Mouse (Mus musculus) midbrain, postnatal 0 days (tissue): ENCODE results near the gene Ntrk3. TPM values are rescaled to one million over a fixed set of nuclear protein-coding genes. Genes with fewer than 3 reads are reported as not detected.
A peak's percentile ranks its signal among the peaks of the same experiment; 100 is the strongest.

Experiments
- ATAC-seq: fragments of 200-750 bp; cut with Nextera tagmentation; 2 replicates; pipeline ENCODE4 v1.8.0; 2017; ENCODE audit warnings: moderate number of reproducible peaks, mild to moderate bottlenecking, moderate TSS enrichment, moderate library complexity; ENCODE audit not compliant: low FRiP score
- DNase-seq: peaks from one replicate; pipeline ENCODE4 v3.0.0-alpha.2; 2015; ENCODE audit warnings: low spot score
- H3K27ac ChIP-seq: fragments of 300-500 bp; sonication (generic); 2 replicates; pipeline ENCODE4 v1.5.1; 2014; ENCODE audit warnings: low read depth, mild to moderate bottlenecking, low read length, mixed read lengths
- H3K27me3 ChIP-seq: fragments of 300-500 bp; sonication (generic); 2 replicates; pipeline ENCODE4 v1.6.1; 2014; ENCODE audit warnings: low read length, control low read depth, mixed read lengths; ENCODE audit not compliant: insufficient read depth
- H3K36me3 ChIP-seq: fragments of 300-500 bp; sonication (generic); 2 replicates; pipeline ENCODE4 v1.6.1; 2014; ENCODE audit warnings: low read length, control low read depth, mixed read lengths; ENCODE audit not compliant: insufficient read depth
- H3K4me1 ChIP-seq: fragments of 300-500 bp; sonication (generic); 2 replicates; pipeline ENCODE4 v1.6.1; 2014; ENCODE audit warnings: mild to moderate bottlenecking, control low read depth, antibody characterized with exemption, low read length, mixed read lengths; ENCODE audit not compliant: insufficient read depth
- H3K4me2 ChIP-seq: fragments of 300-500 bp; sonication (generic); 2 replicates; pipeline ENCODE4 v1.6.1; 2014; ENCODE audit warnings: low read depth, mild to moderate bottlenecking, low read length, mixed read lengths; ENCODE audit not compliant: poor library complexity, severe bottlenecking
- H3K4me3 ChIP-seq: fragments of 300-500 bp; sonication (generic); 2 replicates; pipeline ENCODE4 v1.5.1; 2014; ENCODE audit warnings: low read depth, mild to moderate bottlenecking, low read length, moderate library complexity
- H3K9ac ChIP-seq: fragments of 300-500 bp; sonication (generic); replicated peaks from 2 replicates; pipeline ENCODE4 v1.6.1; 2014; ENCODE audit warnings: mild to moderate bottlenecking, low read length, moderate library complexity, mixed read lengths; ENCODE audit not compliant: poor library complexity, severe bottlenecking
- H3K9me3 ChIP-seq: fragments of 300-500 bp; sonication (generic); 2 replicates; pipeline ENCODE4 v1.6.1; 2016; ENCODE audit warnings: low read length, control low read depth
- CTCF ChIP-seq: IDR thresholded peaks from 2 replicates; pipeline ENCODE4 v1.5.1; 2016; ENCODE audit warnings: antibody characterized with exemption, mild to moderate bottlenecking
- WGBS: fragments of 180-500 bp; shearing (Covaris S2); extraction: QIAGEN DNeasy Blood & Tissue Kit; methylation state at CpG from one replicate; pipeline ENCODE4 v1.1.7; 2014; 5-methylcytosine and 5-hydroxymethylcytosine counted together
- polyA plus RNA-seq: library from polyadenylated mRNA; unstranded; fragments of >200 nt; fragmentation: Nextera tagmentation; extraction: Ambion mirVana; gene quantifications from 2 replicates; pipeline ENCODE4 v1.2.1, GENCODE M21; 2015
- total RNA-seq: library from RNA; depleted of rRNA; stranded (reverse); fragments of >200 nt; gene quantifications from 2 replicates; pipeline ENCODE4 v1.2.3, GENCODE M21; 2014

Gene Ntrk3
- total and polyA plus RNA-seq, 2 experiments from 2014 or later = 26.0 to 101 TPM

GRCm38 (mm10) chr7:78558503-78558902 is 179.3 kb downstream of the Ntrk3 start:
- no peak overlapping the region for H3K4me2 ChIP-seq
- TF ChIP-seq CTCF = no peak
- no peak overlapping the region for H3K27ac ChIP-seq
- H3K4me3 ChIP-seq = no peak overlapping the region
- ATAC-seq = no peak
- H3K9me3 ChIP-seq = no peaks in the 10 kb centered on the region
- no peak overlapping the region for H3K9ac ChIP-seq
- 91% methylated on average over 5 of the region's 5 CpGs for WGBS
- no peaks in the 10 kb centered on the region for H3K27me3 ChIP-seq
- no peak for DNase-seq
- H3K4me1 ChIP-seq = no peaks in the 10 kb centered on the region
- 0 out of 2 replicates have a peak, but pooled peaks cover 3% of the 10 kb centered on the region for H3K36me3 ChIP-seq

- Histone ChIP-seq H3K9me3 (no peaks in the 10 kb centered on the region), H3K4me1 (no peaks in the 10 kb centered on the region), H3K36me3 (no peaks in the 10 kb centered on the region), H3K27me3 (no peaks in the 10 kb centered on the region), H3K9ac (no peak overlapping the region), H3K27ac (no peak overlapping the region), H3K4me3 (no peak overlapping the region), H3K4me2 (no peak overlapping the region)
- DNase-seq (no peak), ATAC-seq (no peak)
- WGBS = 89% methylated on average over 5 of the region's 5 CpGs
- TF ChIP-seq CTCF = no peak
These were observed 182.3 kb downstream of the Ntrk3 start for GRCm38 (mm10) chr7:78555532-78555931.

GRCm38 (mm10) chr7:78549461-78549860 is 188.4 kb downstream of the Ntrk3 start:
- Histone ChIP-seq H3K27me3 (no peaks in the 10 kb centered on the region), H3K4me2 (no peak overlapping the region), H3K9ac (no peak overlapping the region), H3K4me1 (no peaks in the 10 kb centered on the region), H3K27ac (no peak overlapping the region), H3K9me3 (no peaks in the 10 kb centered on the region), H3K36me3 (no peaks in the 10 kb centered on the region), H3K4me3 (no peak overlapping the region)
- WGBS = 90% methylated on average over 8 of the region's 8 CpGs
- no peak for TF ChIP-seq CTCF
- DNase-seq = no peak
- no peak for ATAC-seq

GRCm38 (mm10) chr7:78548721-78549120 is 189.1 kb downstream of the Ntrk3 start:
- Histone ChIP-seq H3K4me1 (no peaks in the 10 kb centered on the region), H3K27ac (no peak overlapping the region), H3K9me3 (no peaks in the 10 kb centered on the region), H3K4me3 (no peak overlapping the region), H3K4me2 (no peak overlapping the region), H3K36me3 (no peaks in the 10 kb centered on the region), H3K27me3 (no peaks in the 10 kb centered on the region), H3K9ac (no peak overlapping the region)
- TF ChIP-seq CTCF = no peak
- DNase-seq = no peak
- ATAC-seq = no peak
- 91% methylated on average over 5 of the region's 5 CpGs for WGBS

GRCm38 (mm10) chr7:78546551-78546950 is 191.3 kb downstream of the Ntrk3 start:
- no peak overlapping the region for H3K9ac ChIP-seq
- no peak overlapping the region for H3K4me2 ChIP-seq
- no peak for TF ChIP-seq CTCF
- WGBS = 37% methylated on average over 10 of the region's 10 CpGs
- DNase-seq (no peak), ATAC-seq (no peak)
- H3K9me3 ChIP-seq = no peaks in the 10 kb centered on the region
- H3K27ac ChIP-seq = no peak overlapping the region
- H3K36me3 ChIP-seq = no peaks in the 10 kb centered on the region
- no peaks in the 10 kb centered on the region; the same call in 1 of the 2 replicates for H3K4me1 ChIP-seq
- H3K27me3 ChIP-seq = no peaks in the 10 kb centered on the region
- no peak overlapping the region for H3K4me3 ChIP-seq

- peak; percentile 60; the same call in 1 of the 2 replicates for ATAC-seq
- no peak overlapping the region for H3K27ac ChIP-seq
These were observed 195.3 kb downstream of the Ntrk3 start for GRCm38 (mm10) chr7:78542468-78542867.

More at GRCm38 (mm10) chr7:78542468-78542867, 195.3 kb downstream of the Ntrk3 start:
- no peak for TF ChIP-seq CTCF
- Histone ChIP-seq H3K9ac (no peak overlapping the region), H3K27me3 (no peaks in the 10 kb centered on the region), H3K9me3 (no peaks in the 10 kb centered on the region), H3K4me1 (no peaks in the 10 kb centered on the region; the same call in 1 of the 2 replicates), H3K4me3 (no peak overlapping the region), H3K4me2 (no peak overlapping the region), H3K36me3 (no peaks in the 10 kb centered on the region)
- DNase-seq = peak; percentile 54
- 57% methylated on average over 4 of the region's 4 CpGs for WGBS
